Mouse (Mus musculus): ENCODE measurements around the gene Olfr524.

- TF ChIP-seq CTCF (IDR thresholded peaks at IDR 0.05; ENCODE audit: extremely low read depth, insufficient read depth, low read length): no peak
- no peak for TF ChIP-seq POLR2A (IDR thresholded peaks at IDR 0.05; ENCODE audit: extremely low read depth, insufficient read depth, low read length)
Measured at GRCm38 (mm10) chr7:140192445-140192844, 13.3 kb downstream of the Olfr524 start.
